Mouse (Mus musculus): Measurements from ENCODE around the gene Hpgd. TPM values are rescaled to one million over a fixed set of nuclear protein-coding genes. Genes with fewer than 3 reads are reported as not detected.

Gene Hpgd
- 5.4 and 10.2 TPM in 2 replicates for polyA plus RNA-seq (2012; rRNA removed)

GRCm38 (mm10) chr8:56294373-56294877 lies at the start of gene Hpgd:
Hpgd (plus strand) TSS chr8:56294585.

Measured in central nervous system, embryonic 11.5 days (tissue).